Mouse (Mus musculus): ENCODE results near the gene 3110082I17Rik. TPM values are rescaled to one million over a fixed set of nuclear protein-coding genes. Genes with fewer than 3 reads are reported as not detected.

3110082I17Rik gene
- polyA plus RNA-seq, 1 experiment from 2014 or later: 21.3 TPM

- Histone ChIP-seq H3K4me1 (replicated peaks) (peaks cover 13% of the 10 kb centered on the region), H3K36me3 (peaks cover 40% of the 10 kb centered on the region), H3K9me3 (replicated peaks) (peaks cover 7% of the 10 kb centered on the region), H3K27me3 (replicated peaks) (no peaks in the 10 kb centered on the region), H3K9ac (peak overlapping the region; percentile 84), H3K4me2 (peak overlapping the region; percentile 90), H3K4me3 (peak overlapping the region; percentile 80), H3K27ac (ENCODE audit: poor library complexity, severe bottlenecking) (no peak overlapping the region)
- 52% methylated on average over 14 of the region's 14 CpGs for WGBS
- ATAC-seq (ENCODE audit: insufficient number of reproducible peaks, low FRiP score): no peak
Measured at GRCm38 (mm10) chr5:139483171-139483848, 23.0 kb upstream of the 3110082I17Rik start.

- Histone ChIP-seq H3K27ac (ENCODE audit: poor library complexity, severe bottlenecking) (no peak overlapping the region), H3K9ac (no peak overlapping the region), H3K4me2 (no peak overlapping the region), H3K27me3 (replicated peaks) (no peaks in the 10 kb centered on the region), H3K9me3 (replicated peaks) (no peaks in the 10 kb centered on the region), H3K4me1 (replicated peaks) (peaks cover 13% of the 10 kb centered on the region), H3K4me3 (no peak overlapping the region), H3K36me3 (peaks cover 67% of the 10 kb centered on the region)
- WGBS: 86% methylated on average over 10 of the region's 10 CpGs
- ATAC-seq (ENCODE audit: insufficient number of reproducible peaks, low FRiP score): no peak
Measured at GRCm38 (mm10) chr5:139480406-139480805, 20.1 kb upstream of the 3110082I17Rik start.

GRCm38 (mm10) chr5:139479088-139479487 lies 18.8 kb upstream of the 3110082I17Rik start:
- 89% methylated on average over 8 of the region's 8 CpGs for WGBS
- ATAC-seq (ENCODE audit: insufficient number of reproducible peaks, low FRiP score): no peak
- Histone ChIP-seq H3K9me3 (replicated peaks) (no peaks in the 10 kb centered on the region), H3K4me1 (replicated peaks) (peaks cover 13% of the 10 kb centered on the region), H3K4me2 (no peak overlapping the region), H3K4me3 (no peak overlapping the region), H3K9ac (no peak overlapping the region), H3K27me3 (replicated peaks) (no peaks in the 10 kb centered on the region), H3K27ac (ENCODE audit: poor library complexity, severe bottlenecking) (no peak overlapping the region), H3K36me3 (peaks cover 81% of the 10 kb centered on the region)

GRCm38 (mm10) chr5:139474741-139475140 lies 14.4 kb upstream of the 3110082I17Rik start:
- Histone ChIP-seq H3K9ac (no peak overlapping the region), H3K4me3 (no peak overlapping the region), H3K36me3 (peaks cover 84% of the 10 kb centered on the region), H3K4me1 (replicated peaks) (peaks cover 6% of the 10 kb centered on the region; the same call in 1 of the 2 replicates), H3K4me2 (no peak overlapping the region), H3K27ac (ENCODE audit: poor library complexity, severe bottlenecking) (no peak overlapping the region), H3K9me3 (replicated peaks) (no peaks in the 10 kb centered on the region), H3K27me3 (replicated peaks) (no peaks in the 10 kb centered on the region)
- 85% methylated on average over 9 of the region's 9 CpGs for WGBS
- no peak for ATAC-seq (ENCODE audit: insufficient number of reproducible peaks, low FRiP score)

- H3K9me3 ChIP-seq (replicated peaks): no peaks in the 10 kb centered on the region
- H3K9ac ChIP-seq: no peak overlapping the region
- H3K27ac ChIP-seq (ENCODE audit: poor library complexity, severe bottlenecking): no peak overlapping the region
- ATAC-seq (ENCODE audit: insufficient number of reproducible peaks, low FRiP score): no peak
- peaks cover 19% of the 10 kb centered on the region for H3K36me3 ChIP-seq
- H3K27me3 ChIP-seq (replicated peaks): 0 out of 2 replicates have a peak, but pooled peaks cover 3% of the 10 kb centered on the region
- 44% methylated on average over 5 of the region's 5 CpGs for WGBS
- H3K4me1 ChIP-seq (replicated peaks): no peaks in the 10 kb centered on the region
- no peak overlapping the region for H3K4me3 ChIP-seq
- no peak overlapping the region for H3K4me2 ChIP-seq
Measured at GRCm38 (mm10) chr5:139467998-139468397, 7.7 kb upstream of the 3110082I17Rik start.

- Histone ChIP-seq H3K4me3 (no peak overlapping the region), H3K4me1 (replicated peaks) (no peaks in the 10 kb centered on the region), H3K9me3 (replicated peaks) (no peaks in the 10 kb centered on the region), H3K27ac (ENCODE audit: poor library complexity, severe bottlenecking) (no peak overlapping the region), H3K4me2 (no peak overlapping the region), H3K9ac (no peak overlapping the region), H3K36me3 (peaks cover 7% of the 10 kb centered on the region), H3K27me3 (replicated peaks) (peaks cover 13% of the 10 kb centered on the region; the same call in 1 of the 2 replicates)
- ATAC-seq (ENCODE audit: insufficient number of reproducible peaks, low FRiP score): no peak
- 56% methylated on average over 4 of the region's 4 CpGs for whole genome bisulfite sequencing
Measured at GRCm38 (mm10) chr5:139466801-139467200, 6.5 kb upstream of the 3110082I17Rik start.

GRCm38 (mm10) chr5:139466373-139466772 lies 6.0 kb upstream of the 3110082I17Rik start:
- 61% methylated on average over 2 of the region's 2 CpGs for WGBS
- Histone ChIP-seq H3K4me1 (replicated peaks) (no peaks in the 10 kb centered on the region), H3K36me3 (peaks cover 2% of the 10 kb centered on the region), H3K9ac (no peak overlapping the region), H3K9me3 (replicated peaks) (no peaks in the 10 kb centered on the region), H3K4me3 (no peak overlapping the region), H3K4me2 (no peak overlapping the region), H3K27me3 (replicated peaks) (peaks cover 13% of the 10 kb centered on the region; the same call in 1 of the 2 replicates), H3K27ac (ENCODE audit: poor library complexity, severe bottlenecking) (no peak overlapping the region)
- no peak for ATAC-seq (ENCODE audit: insufficient number of reproducible peaks, low FRiP score)

- 53% methylated on average over 4 of the region's 4 CpGs for WGBS
- Histone ChIP-seq H3K4me3 (no peak overlapping the region), H3K9ac (no peak overlapping the region), H3K4me1 (replicated peaks) (no peaks in the 10 kb centered on the region), H3K36me3 (no peaks in the 10 kb centered on the region), H3K27me3 (replicated peaks) (peaks cover 13% of the 10 kb centered on the region; the same call in 1 of the 2 replicates), H3K4me2 (no peak overlapping the region), H3K9me3 (replicated peaks) (no peaks in the 10 kb centered on the region), H3K27ac (ENCODE audit: poor library complexity, severe bottlenecking) (no peak overlapping the region)
- ATAC-seq (ENCODE audit: insufficient number of reproducible peaks, low FRiP score): no peak
Measured at GRCm38 (mm10) chr5:139464874-139465273, 4.5 kb upstream of the 3110082I17Rik start.

GRCm38 (mm10) chr5:139459938-139460337 lies 389 bp downstream of the 3110082I17Rik start:
- no peaks in the 10 kb centered on the region for H3K36me3 ChIP-seq
- peak overlapping the region; percentile 74 for H3K4me3 ChIP-seq
- peak overlapping the region; percentile 74 for H3K9ac ChIP-seq
- peaks cover 13% of the 10 kb centered on the region; the same call in 1 of the 2 replicates for H3K27me3 ChIP-seq (replicated peaks)
- WGBS: 10% methylated on average over 10 of the region's 10 CpGs
- H3K4me1 ChIP-seq (replicated peaks): peaks cover 6% of the 10 kb centered on the region
- H3K9me3 ChIP-seq (replicated peaks): no peaks in the 10 kb centered on the region
- H3K4me2 ChIP-seq: peak overlapping the region; percentile 87
- no peak for ATAC-seq (ENCODE audit: insufficient number of reproducible peaks, low FRiP score)
- H3K27ac ChIP-seq (ENCODE audit: poor library complexity, severe bottlenecking): no peak overlapping the region

DNA sequence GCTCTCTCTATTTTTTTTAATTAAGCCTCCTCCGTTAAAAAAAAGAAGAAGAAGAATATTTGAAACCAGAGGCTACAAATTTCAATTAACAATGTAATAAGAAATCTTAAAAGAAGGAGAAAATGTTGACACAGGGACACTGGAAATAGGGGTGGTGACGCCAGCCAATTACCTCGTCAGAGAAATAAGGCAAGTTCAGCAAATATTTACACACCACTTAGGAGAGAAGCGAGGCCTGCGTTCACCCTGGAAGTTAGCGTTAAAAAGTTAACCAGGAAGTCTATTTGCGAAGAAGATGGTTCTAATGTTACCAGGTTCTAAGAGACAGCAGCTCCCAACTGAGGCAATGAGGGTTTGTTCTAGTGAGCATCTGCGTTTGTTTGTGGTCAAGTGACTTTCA lies 3.1 kb downstream of the 3110082I17Rik start:
- H3K4me3 ChIP-seq: no peak overlapping the region
- no peak for ATAC-seq (ENCODE audit: insufficient number of reproducible peaks, low FRiP score)

DNA sequence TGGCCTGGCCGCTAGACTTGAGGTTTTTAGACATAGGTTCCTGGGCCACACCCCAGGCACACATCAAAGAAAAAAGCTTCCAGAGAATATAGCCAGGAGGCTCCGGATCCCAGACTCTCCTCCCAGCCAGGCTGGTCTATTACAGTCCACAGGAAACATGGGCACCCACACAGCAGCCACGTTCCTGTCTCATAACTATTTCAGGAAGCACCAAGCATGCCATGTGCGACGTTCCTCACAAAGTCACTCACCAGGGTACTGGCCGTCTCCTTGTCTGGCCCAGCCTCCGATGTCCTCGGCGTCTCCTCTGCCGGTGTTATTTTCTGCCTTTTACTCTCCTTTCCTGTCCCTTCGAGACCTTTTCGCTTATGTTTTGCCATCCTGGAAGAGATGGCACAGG lies 5.2 kb downstream of the 3110082I17Rik start:
- Histone ChIP-seq H3K36me3 (peaks cover 11% of the 10 kb centered on the region; the same call in 1 of the 2 replicates), H3K27ac (ENCODE audit: poor library complexity, severe bottlenecking) (no peak overlapping the region), H3K9ac (no peak overlapping the region), H3K4me2 (no peak overlapping the region), H3K4me3 (no peak overlapping the region), H3K9me3 (replicated peaks) (no peaks in the 10 kb centered on the region), H3K4me1 (replicated peaks) (peaks cover 6% of the 10 kb centered on the region), H3K27me3 (replicated peaks) (no peaks in the 10 kb centered on the region)
- ATAC-seq (ENCODE audit: insufficient number of reproducible peaks, low FRiP score): no peak
- 87% methylated on average over 12 of the region's 12 CpGs for WGBS

More for the DNA sequence above, 3.1 kb downstream of the 3110082I17Rik start:
- H3K36me3 ChIP-seq: peaks cover 6% of the 10 kb centered on the region; the same call in 1 of the 2 replicates
- H3K27ac ChIP-seq (ENCODE audit: poor library complexity, severe bottlenecking): no peak overlapping the region
- H3K27me3 ChIP-seq (replicated peaks): peaks cover 3% of the 10 kb centered on the region; the same call in 1 of the 2 replicates
- no peaks in the 10 kb centered on the region for H3K9me3 ChIP-seq (replicated peaks)
- H3K4me2 ChIP-seq: no peak overlapping the region
- H3K4me1 ChIP-seq (replicated peaks): peaks cover 6% of the 10 kb centered on the region
- no peak overlapping the region for H3K9ac ChIP-seq
- 85% methylated on average over 8 of the region's 8 CpGs for WGBS
